Mouse (Mus musculus) forebrain, embryonic 14.5 days (tissue): ENCODE results near the gene Entpd2. TPM values are rescaled to one million over a fixed set of nuclear protein-coding genes. Genes with fewer than 3 reads are reported as not detected.

Experiments
- ATAC-seq: fragments of 200-750 bp; cut with Nextera tagmentation; 2 replicates; pipeline ENCODE4 v1.8.0; 2017; ENCODE audit warnings: mild to moderate bottlenecking, moderate library complexity
- DNase-seq: peaks from one replicate; pipeline ENCODE4 v3.0.0-alpha.2; 2015; ENCODE audit warnings: low spot score
- H3K27ac ChIP-seq: fragments of 300-500 bp; sonication (generic); 2 replicates; pipeline ENCODE4 v1.5.1; 2014; ENCODE audit warnings: low read depth, mild to moderate bottlenecking, control low read depth, low read length, moderate library complexity
- H3K27me3 ChIP-seq: fragments of 300-500 bp; sonication (generic); replicated peaks from 2 replicates; pipeline ENCODE4 v1.6.1; 2014; ENCODE audit warnings: low read length, control low read depth, mixed read lengths; ENCODE audit not compliant: control insufficient read depth, insufficient read depth
- H3K36me3 ChIP-seq: fragments of 300-500 bp; sonication (generic); 2 replicates; pipeline ENCODE4 v1.6.1; 2014; ENCODE audit warnings: low read length, control low read depth; ENCODE audit not compliant: control insufficient read depth, insufficient read depth
- H3K4me1 ChIP-seq: fragments of 300-500 bp; sonication (generic); 2 replicates; pipeline ENCODE4 v1.6.1; 2014; ENCODE audit warnings: antibody characterized with exemption, low read length, control low read depth; ENCODE audit not compliant: control insufficient read depth, insufficient read depth
- H3K4me2 ChIP-seq: fragments of 300-500 bp; sonication (generic); 2 replicates; pipeline ENCODE4 v1.6.1; 2014; ENCODE audit warnings: mild to moderate bottlenecking, control low read depth, low read length
- H3K4me3 ChIP-seq: fragments of 300-500 bp; sonication (generic); 2 replicates; pipeline ENCODE4 v1.5.1; 2014; ENCODE audit warnings: low read depth, low read length, control low read depth
- H3K9ac ChIP-seq: fragments of 300-500 bp; sonication (generic); 2 replicates; pipeline ENCODE4 v1.6.1; 2014; ENCODE audit warnings: mild to moderate bottlenecking, low read length, control low read depth, moderate library complexity
- H3K9me3 ChIP-seq: fragments of 300-500 bp; sonication (generic); replicated peaks from 2 replicates; pipeline ENCODE4 v1.6.1; 2016; ENCODE audit warnings: low read length, control low read depth, mixed read lengths; ENCODE audit not compliant: control insufficient read depth
- WGBS: fragments of 180-500 bp; shearing (Covaris S2); extraction: QIAGEN DNeasy Blood & Tissue Kit; methylation state at CpG from one replicate; pipeline ENCODE4 v1.1.7; 2014; 5-methylcytosine and 5-hydroxymethylcytosine counted together
- polyA plus RNA-seq: library from polyadenylated mRNA; unstranded; fragments of >200 nt; fragmentation: Nextera tagmentation; extraction: Ambion mirVana; gene quantifications from 2 replicates; pipeline ENCODE4 v1.2.1, GENCODE M21; 2014

Entpd2 gene
- polyA plus RNA-seq, 1 experiment from 2014 or later, result 1.9 TPM

DNA sequence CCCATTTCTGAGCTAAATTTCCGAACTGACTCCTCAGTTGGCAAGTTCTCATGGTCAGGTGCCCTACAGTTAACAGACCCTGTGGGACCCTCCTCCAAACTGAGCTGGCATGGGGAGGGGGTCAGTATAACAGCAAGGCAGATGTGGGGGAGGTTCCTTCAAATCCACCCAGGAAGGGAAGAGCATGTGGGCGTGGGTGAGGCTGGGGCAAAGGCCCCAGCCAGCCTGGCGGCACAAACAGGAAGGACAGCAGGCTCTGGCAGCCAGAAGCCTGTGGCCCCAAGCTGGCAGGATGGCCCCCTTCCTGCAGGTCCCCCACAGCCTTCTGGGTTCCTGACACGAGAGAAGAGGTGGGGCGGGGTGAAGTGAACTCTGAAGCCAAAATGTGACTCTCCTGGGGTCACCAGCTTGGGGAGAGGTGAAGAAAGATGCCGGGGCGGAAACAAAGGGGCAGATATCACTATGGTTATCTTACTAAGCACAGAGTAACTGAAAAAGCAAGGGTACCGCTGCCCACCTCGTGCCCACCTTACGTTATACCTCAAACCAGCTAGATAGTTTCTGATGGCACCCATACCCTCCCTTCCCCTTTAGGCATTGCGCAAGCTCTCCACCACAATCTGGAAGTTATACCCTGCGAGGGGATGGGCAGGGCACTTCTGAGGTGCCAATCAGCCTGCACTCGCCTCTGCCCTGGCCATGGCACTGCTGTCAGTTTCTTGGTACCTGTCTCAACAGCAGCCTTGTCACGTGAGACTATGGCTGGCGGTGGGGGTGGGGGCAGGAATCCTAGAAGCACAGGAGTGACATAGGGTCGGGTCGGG, 27.1 kb downstream of the Entpd2 start, which contains the start of gene Fut7:
Fut7 (plus strand) TSS at position 681 of the 824 bp plus-strand sequence.
- WGBS, result 70% methylated on average over 17 of the region's 17 CpGs
- Histone ChIP-seq H3K27me3 (no peaks in the 10 kb centered on the region; the same call in 1 of the 2 replicates), H3K9me3 (no peaks in the 10 kb centered on the region), H3K4me3 (no peak within 1 kb of the TSS), H3K9ac (no peak within 1 kb of the TSS), H3K36me3 (no peaks in the 10 kb centered on the region), H3K4me1 (no peaks in the 10 kb centered on the region), H3K27ac (no peak within 1 kb of the TSS), H3K4me2 (no peak within 1 kb of the TSS)
- DNase-seq (no peak), ATAC-seq (no peak)

DNA sequence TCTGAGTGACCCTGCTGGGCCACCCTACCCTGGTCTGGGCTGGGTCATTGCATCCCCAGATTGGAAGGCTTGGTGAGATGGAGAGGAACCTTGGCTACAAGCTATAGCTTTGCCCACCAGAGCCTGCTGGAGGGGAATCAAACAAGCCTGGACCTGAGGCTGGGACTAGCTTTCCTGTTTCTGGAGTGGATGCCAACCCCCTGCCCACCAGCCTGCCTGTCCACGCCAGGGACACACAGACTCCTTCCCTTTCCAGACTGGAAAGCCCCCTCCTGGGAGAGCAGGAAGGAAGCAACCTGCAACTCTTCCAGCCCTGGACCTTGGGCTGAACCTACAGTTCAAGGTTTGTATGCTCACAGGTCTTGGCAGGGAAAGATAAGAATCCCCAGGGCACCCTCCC, 28.0 kb downstream of the Entpd2 start:
- Histone ChIP-seq H3K27me3 (no peaks in the 10 kb centered on the region; the same call in 1 of the 2 replicates), H3K27ac (no peak overlapping the region), H3K4me3 (no peak overlapping the region), H3K9ac (no peak overlapping the region), H3K4me1 (no peaks in the 10 kb centered on the region; the same call in 1 of the 2 replicates), H3K9me3 (no peaks in the 10 kb centered on the region), H3K4me2 (no peak overlapping the region), H3K36me3 (no peaks in the 10 kb centered on the region)
- 83% methylated on average over 1 of the region's 1 CpGs for WGBS
- DNase-seq (no peak), ATAC-seq (no peak)

DNA sequence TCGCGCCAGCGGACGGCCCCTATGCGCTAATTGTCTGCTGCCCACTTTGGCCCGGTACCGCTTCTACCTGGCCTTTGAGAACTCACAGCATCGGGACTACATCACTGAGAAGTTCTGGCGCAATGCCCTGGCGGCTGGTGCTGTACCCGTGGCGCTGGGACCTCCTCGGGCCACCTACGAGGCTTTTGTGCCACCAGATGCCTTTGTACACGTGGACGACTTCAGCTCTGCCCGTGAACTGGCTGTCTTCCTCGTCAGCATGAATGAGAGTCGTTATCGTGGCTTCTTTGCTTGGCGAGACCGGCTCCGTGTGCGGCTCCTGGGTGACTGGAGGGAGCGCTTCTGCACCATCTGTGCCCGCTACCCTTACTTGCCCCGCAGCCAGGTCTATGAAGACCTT, 29.8 kb downstream of the Entpd2 start:
- Histone ChIP-seq H3K27ac (no peak overlapping the region), H3K4me2 (no peak overlapping the region), H3K27me3 (no peaks in the 10 kb centered on the region; the same call in 1 of the 2 replicates), H3K9me3 (no peaks in the 10 kb centered on the region), H3K4me3 (no peak overlapping the region), H3K36me3 (no peaks in the 10 kb centered on the region), H3K4me1 (peaks cover 13% of the 10 kb centered on the region), H3K9ac (peak overlapping the region; percentile 35; the same call in 1 of the 2 replicates)
- DNase-seq (peak; percentile 18), ATAC-seq (no peak)
- WGBS, result 53% methylated on average over 27 of the region's 27 CpGs

DNA sequence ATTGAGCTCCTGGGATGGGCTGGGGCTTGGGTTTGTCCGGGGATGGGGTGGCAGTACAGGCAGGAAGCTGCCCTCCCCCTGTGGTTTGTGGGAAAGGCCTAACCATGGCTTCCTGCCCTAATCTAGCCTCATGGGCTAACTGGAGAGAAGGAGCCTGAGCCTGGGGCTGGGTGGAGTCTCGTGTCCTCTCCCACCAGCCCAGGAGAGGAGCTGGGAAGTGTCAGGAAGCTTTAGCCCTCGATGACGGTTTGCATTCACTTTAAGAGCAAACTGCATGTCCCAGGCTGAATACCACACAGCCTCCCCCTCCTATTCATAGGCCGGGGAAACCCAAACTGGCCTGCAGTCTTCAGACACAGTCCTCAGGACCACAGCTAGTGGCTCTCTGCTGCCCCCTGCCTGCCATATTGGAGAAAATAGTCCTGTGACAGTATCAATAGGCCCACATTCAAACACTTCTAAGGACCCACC, 31.1 kb downstream of the Entpd2 start:
- WGBS, result 31% methylated on average over 5 of the region's 5 CpGs
- peak; percentile 25; the same call in 1 of the 2 replicates for ATAC-seq
- Histone ChIP-seq H3K36me3 (no peaks in the 10 kb centered on the region), H3K9me3 (no peaks in the 10 kb centered on the region), H3K4me2 (no peak overlapping the region), H3K4me3 (no peak overlapping the region), H3K9ac (no peak overlapping the region), H3K4me1 (peaks cover 16% of the 10 kb centered on the region), H3K27me3 (no peaks in the 10 kb centered on the region; the same call in 1 of the 2 replicates), H3K27ac (no peak overlapping the region)
- peak; percentile 86 for DNase-seq

DNA sequence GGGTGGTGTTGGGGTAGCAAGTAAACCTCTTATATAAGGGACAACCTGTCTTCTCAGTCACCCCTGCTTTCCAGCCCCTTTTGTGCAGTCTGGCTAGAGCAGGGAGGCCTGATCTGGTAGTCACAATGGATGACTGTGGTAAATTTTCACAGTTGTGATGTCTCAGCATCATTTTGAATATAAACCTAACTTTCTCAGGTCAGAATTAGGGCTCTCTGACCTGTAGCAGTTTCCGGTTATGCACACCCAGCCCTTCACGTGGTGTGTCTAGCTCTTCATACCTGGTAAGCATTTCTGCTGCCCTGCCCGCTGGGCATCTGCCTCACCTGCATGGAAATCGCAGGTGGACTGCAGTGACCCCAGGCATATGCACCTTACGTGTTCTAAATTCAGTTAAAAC, 31.6 kb downstream of the Entpd2 start:
- ATAC-seq (no peak), DNase-seq (no peak)
- Histone ChIP-seq H3K4me3 (no peak overlapping the region), H3K36me3 (no peaks in the 10 kb centered on the region), H3K4me1 (peaks cover 16% of the 10 kb centered on the region), H3K4me2 (no peak overlapping the region), H3K27ac (no peak overlapping the region), H3K9me3 (no peaks in the 10 kb centered on the region), H3K27me3 (no peaks in the 10 kb centered on the region; the same call in 1 of the 2 replicates), H3K9ac (no peak overlapping the region)
- WGBS, result 93% methylated on average over 5 of the region's 5 CpGs

DNA sequence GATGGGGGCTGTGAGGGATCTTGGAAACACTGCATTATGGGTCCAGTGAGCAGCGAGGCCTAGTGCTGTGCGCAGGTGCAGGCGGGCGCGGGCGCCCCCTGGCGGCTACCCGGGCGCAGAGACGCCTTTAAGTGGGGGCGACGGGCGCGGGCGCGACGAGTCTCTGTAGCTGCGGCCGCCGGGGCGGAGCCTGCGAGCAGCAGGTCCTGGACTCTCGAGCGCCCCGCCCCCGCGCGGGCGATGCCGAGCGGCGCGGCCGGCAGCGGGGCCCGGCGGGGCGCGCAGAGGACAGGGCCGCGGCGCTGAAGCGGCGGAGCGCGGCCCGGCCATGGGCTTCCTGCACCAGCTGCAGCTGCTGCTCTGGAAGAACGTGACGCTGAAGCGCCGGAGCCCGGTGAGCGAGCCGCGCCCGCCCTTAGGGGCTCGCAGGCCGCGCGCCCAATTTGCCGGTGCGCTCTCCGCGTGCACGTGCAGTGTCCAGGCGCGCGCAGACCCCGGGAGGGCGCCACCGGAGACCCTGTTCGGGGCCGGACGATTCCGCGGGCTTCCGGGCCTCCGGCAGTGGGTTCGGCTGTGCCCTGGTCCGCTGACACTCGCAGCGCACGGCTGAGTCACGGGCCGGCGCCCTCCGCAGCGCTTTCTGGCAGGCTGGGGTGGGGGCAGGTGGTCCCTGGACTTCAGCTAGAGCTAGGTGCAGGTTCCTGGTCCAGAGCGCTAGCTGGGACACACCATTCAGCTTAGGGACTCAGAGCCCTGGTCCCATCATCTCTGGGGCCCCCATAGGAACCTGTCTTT, 33.0 kb downstream of the Entpd2 start, which contains the start of gene Abca2:
Abca2 (plus strand) TSS at position 262 of the 795 bp plus-strand sequence.
- Histone ChIP-seq H3K36me3 (peaks cover 8% of the 10 kb centered on the region; the same call in 1 of the 2 replicates), H3K4me3 (peak within 1 kb of the TSS; percentile 82), H3K27ac (peak within 1 kb of the TSS; percentile 75), H3K4me1 (peaks cover 16% of the 10 kb centered on the region), H3K4me2 (peak within 1 kb of the TSS; percentile 78), H3K27me3 (no peaks in the 10 kb centered on the region), H3K9me3 (no peaks in the 10 kb centered on the region), H3K9ac (peak within 1 kb of the TSS; percentile 90)
- ATAC-seq (peak; percentile 95), DNase-seq (peak; percentile 97)
- WGBS, result under 1% methylated on average over 87 of the region's 89 CpGs

DNA sequence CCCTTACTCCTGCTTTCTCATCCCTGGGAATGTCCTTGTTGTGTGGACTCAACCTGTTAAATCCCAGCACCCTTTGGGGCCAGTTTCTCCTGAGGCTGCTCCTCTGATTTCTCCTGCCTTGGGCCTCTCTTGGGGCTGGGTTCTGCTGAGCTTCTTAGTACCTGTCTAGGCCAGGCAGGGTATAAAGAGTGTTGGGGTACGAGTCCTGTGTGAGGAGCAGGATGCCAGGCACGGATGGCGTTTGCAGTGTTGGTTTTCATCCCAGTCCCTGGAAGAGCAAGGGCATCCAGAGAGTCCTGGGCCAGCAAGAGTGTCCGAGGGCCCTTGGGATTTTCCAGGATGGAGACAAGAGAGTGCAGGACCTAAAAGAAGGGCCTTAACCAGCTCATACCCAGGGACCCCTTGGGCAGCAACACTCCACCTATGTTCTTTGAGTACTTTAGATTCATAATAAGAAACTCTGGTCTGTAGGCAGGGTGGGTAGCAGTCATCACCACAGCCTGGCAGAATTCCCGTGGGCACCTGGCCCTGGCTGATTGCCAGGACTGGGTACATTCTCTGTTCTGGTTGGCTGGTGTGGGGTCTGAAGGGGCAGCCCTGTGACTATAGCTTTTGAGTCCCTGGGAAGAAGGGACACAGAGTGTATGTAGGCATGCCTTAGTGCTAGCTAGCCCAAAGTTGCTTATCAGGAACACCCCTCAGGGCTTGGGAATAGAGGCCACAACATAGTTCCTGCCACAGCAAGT, 33.9 kb downstream of the Entpd2 start:
- Histone ChIP-seq H3K27me3 (no peaks in the 10 kb centered on the region), H3K4me2 (peak overlapping the region; percentile 78), H3K9me3 (no peaks in the 10 kb centered on the region), H3K4me1 (peaks cover 16% of the 10 kb centered on the region), H3K36me3 (peaks cover 16% of the 10 kb centered on the region; the same call in 1 of the 2 replicates), H3K9ac (peak overlapping the region; percentile 90), H3K4me3 (peak overlapping the region; percentile 82), H3K27ac (no peak overlapping the region)
- DNase-seq (no peak), ATAC-seq (no peak)
- 61% methylated on average over 5 of the region's 5 CpGs for WGBS
